In genomic region chr12:13026041-13026580, GRCm38 (mm10) we compare ENCODE assay signal across 9 mouse cellular contexts.
DNase-seq lines count a peak whose midpoint lies in the region; ATAC-seq and TF ChIP-seq lines count a peak whose summit lies in the region.
"Had no signal": no experiment of that assay in that cellular context is flagged by ENCODE, and none has a peak within 500 bp of the region (broad histone marks: within the 10 kb centered on the region; RNA-seq: fewer than 3 reads in every experiment).

No protein-coding gene starts in this region.

- no peaks in the 10 kb centered on the region for H3K9me3 ChIP-seq in embryonic facial prominence, embryonic 10.5 days
- no peaks in the 10 kb centered on the region for H3K9me3 ChIP-seq in heart, postnatal 0 days (replicated peaks; ENCODE audit: control insufficient read depth, low read length)
- H3K9me3 ChIP-seq in limb, embryonic 11.5 days (ENCODE audit: control insufficient read depth, low read length) = no peaks in the 10 kb centered on the region
- H3K9me3 ChIP-seq in neural tube, embryonic 15.5 days (replicated peaks) = no peaks in the 10 kb centered on the region

- no peaks in the 10 kb centered on the region for H3K36me3 ChIP-seq in embryonic facial prominence, embryonic 10.5 days (replicated peaks)
- no peaks in the 10 kb centered on the region for H3K36me3 ChIP-seq in heart, postnatal 0 days (replicated peaks; ENCODE audit: control insufficient read depth, insufficient read depth, low read length)
- H3K36me3 ChIP-seq in limb, embryonic 11.5 days (ENCODE audit: control insufficient read depth, insufficient read depth, low read length) = no peaks in the 10 kb centered on the region
- H3K36me3 ChIP-seq in neural tube, embryonic 15.5 days = no peaks in the 10 kb centered on the region

- no peak overlapping the region for H3K4me2 ChIP-seq in heart, postnatal 0 days (ENCODE audit: low read depth, low read length)
- no peak overlapping the region for H3K4me2 ChIP-seq in limb, embryonic 11.5 days (ENCODE audit: low read depth, severe bottlenecking)
- H3K4me2 ChIP-seq in neural tube, embryonic 15.5 days = no peak overlapping the region

- no peak overlapping the region for H3K9ac ChIP-seq in heart, postnatal 0 days (replicated peaks; ENCODE audit: low read depth, low read length)
- no peak overlapping the region for H3K9ac ChIP-seq in limb, embryonic 11.5 days (ENCODE audit: low read length)
- no peak overlapping the region for H3K9ac ChIP-seq in neural tube, embryonic 15.5 days (replicated peaks)

- TF ChIP-seq EP300 in heart, postnatal 0 days (IDR thresholded peaks at IDR 0.05; ENCODE audit: low read depth) = no peak

- DNase-seq in cerebellum, postnatal 14 days = peak; percentile 77 to 81
- DNase-seq in cerebellum, adult 11-12 months = no peak
- DNase-seq in embryonic facial prominence, embryonic 10.5 days (ENCODE audit: low spot score) = peak; percentile 65
- peak; percentile 53 for DNase-seq in heart, postnatal 0 days (ENCODE audit: low spot score)
- DNase-seq in limb, embryonic 11.5 days (ENCODE audit: low spot score) = peak; percentile 54
- no peak for DNase-seq in layer of hippocampus, postnatal 36 days
- no peak for DNase-seq in urinary bladder, postnatal 4 days (ENCODE audit: low spot score in 2 of 2)

- peaks cover 26% of the 10 kb centered on the region for H3K4me1 ChIP-seq in embryonic facial prominence, embryonic 10.5 days
- no peaks in the 10 kb centered on the region; the same call in 1 of the 2 replicates for H3K4me1 ChIP-seq in heart, postnatal 0 days (ENCODE audit: control insufficient read depth, insufficient read depth)
- peaks cover 15% of the 10 kb centered on the region for H3K4me1 ChIP-seq in limb, embryonic 11.5 days (ENCODE audit: control insufficient read depth, insufficient read depth, low read length)
- peaks cover 21% of the 10 kb centered on the region for H3K4me1 ChIP-seq in neural tube, embryonic 15.5 days

- WGBS in embryonic facial prominence, embryonic 10.5 days = 37% methylated on average over 7 of the region's 7 CpGs
- 30% methylated on average over 7 of the region's 7 CpGs for WGBS in heart, postnatal 0 days
- WGBS in limb, embryonic 11.5 days = 9% methylated on average over 7 of the region's 7 CpGs
- WGBS in neural tube, embryonic 15.5 days = 27% methylated on average over 7 of the region's 7 CpGs

- no peak for TF ChIP-seq CTCF in heart, postnatal 0 days (IDR thresholded peaks at IDR 0.05; ENCODE audit: low read depth)

- H3K27ac ChIP-seq in embryonic facial prominence, embryonic 10.5 days (replicated peaks) = peak overlapping the region; percentile 65
- H3K27ac ChIP-seq in heart, postnatal 0 days (ENCODE audit: low read depth) = no peak overlapping the region
- H3K27ac ChIP-seq in limb, embryonic 11.5 days (replicated peaks; ENCODE audit: low read depth, low read length) = peak overlapping the region; percentile 71; the same call in 1 of the 2 replicates
- no peak overlapping the region for H3K27ac ChIP-seq in neural tube, embryonic 15.5 days (replicated peaks)
- H3K27ac ChIP-seq: macrophage had no signal

- peak; percentile 88 for ATAC-seq in heart, postnatal 0 days (ENCODE audit: insufficient read depth, low read depth)
- ATAC-seq in limb, embryonic 11.5 days (ENCODE audit: insufficient number of reproducible peaks, low FRiP score, low TSS enrichment, low read depth) = peak; percentile 87
- ATAC-seq in neural tube, embryonic 15.5 days (ENCODE audit: low FRiP score) = peak; percentile 40; the same call in 1 of the 2 replicates

- no peaks in the 10 kb centered on the region for H3K27me3 ChIP-seq in embryonic facial prominence, embryonic 10.5 days (replicated peaks; ENCODE audit: low read depth, poor library complexity, severe bottlenecking)
- H3K27me3 ChIP-seq in heart, postnatal 0 days (ENCODE audit: control insufficient read depth, insufficient read depth, low read length) = no peaks in the 10 kb centered on the region
- no peaks in the 10 kb centered on the region for H3K27me3 ChIP-seq in limb, embryonic 11.5 days (ENCODE audit: control insufficient read depth, insufficient read depth, low read length)
- H3K27me3 ChIP-seq in neural tube, embryonic 15.5 days (replicated peaks) = no peaks in the 10 kb centered on the region

- no peak overlapping the region for H3K4me3 ChIP-seq in embryonic facial prominence, embryonic 10.5 days
- H3K4me3 ChIP-seq in heart, postnatal 0 days (ENCODE audit: low read depth, low read length) = no peak overlapping the region
- H3K4me3 ChIP-seq in limb, embryonic 11.5 days (ENCODE audit: low read depth, low read length) = no peak overlapping the region
- no peak overlapping the region for H3K4me3 ChIP-seq in neural tube, embryonic 15.5 days (replicated peaks)

Comparison
In these comparisons a context has a peak if more than half of its experiments do, and no peak if none do; other contexts are left out.
1. DNase-seq: peak in cerebellum, postnatal 14 days (2 of 2), embryonic facial prominence, embryonic 10.5 days (single experiment), heart, postnatal 0 days (single experiment) and limb, embryonic 11.5 days (single experiment); none in cerebellum, adult 11-12 months (single experiment), layer of hippocampus, postnatal 36 days (0 of 2) and urinary bladder, postnatal 4 days (0 of 2).
2. H3K27ac ChIP-seq: peak in embryonic facial prominence, embryonic 10.5 days (single experiment) and limb, embryonic 11.5 days (single experiment); none in heart, postnatal 0 days (single experiment) and neural tube, embryonic 15.5 days (single experiment).
3. Peak in every context shown above with its lines, with median percentiles within 50 percentile points of each other: ATAC-seq.